Mouse (Mus musculus) testis, adult 2 months (tissue): ENCODE results near the gene Thnsl2.

Experiments used
- CTCF ChIP-seq: fragments of 200-500 bp; IDR thresholded peaks from 2 replicates; pipeline ENCODE4 v1.5.1; 2012; ENCODE audit warnings: low read depth, mild to moderate bottlenecking, inconsistent platforms, low read length, moderate library complexity; ENCODE audit not compliant: control insufficient read depth, insufficient read depth, insufficient replicate concordance
- POLR2A ChIP-seq: fragments of 200-500 bp; IDR thresholded peaks from 2 replicates; pipeline ENCODE4 v1.6.1; 2012; ENCODE audit warnings: low read depth, mild to moderate bottlenecking, inconsistent platforms, low read length, moderate library complexity; ENCODE audit not compliant: control insufficient read depth

DNA sequence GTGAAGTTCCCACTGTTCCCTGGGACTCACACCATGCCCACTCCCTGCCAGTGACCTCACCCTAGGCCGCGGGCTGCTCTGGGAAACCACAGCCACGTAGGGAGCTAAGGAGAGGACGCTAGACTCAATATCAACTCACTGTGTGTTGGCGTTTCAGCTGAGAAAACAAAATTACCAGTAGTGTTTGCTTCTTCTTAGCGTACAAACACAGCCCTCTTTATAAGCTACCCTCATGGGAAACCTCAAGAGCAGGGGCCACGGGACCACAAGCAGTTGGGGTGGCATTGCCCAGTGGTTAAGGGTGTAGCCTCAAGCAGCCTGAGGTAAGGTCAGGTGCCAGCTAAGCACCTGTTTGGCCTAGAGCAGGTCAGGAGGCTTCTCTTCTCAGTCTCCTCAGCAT is 60.8 kb downstream of the Thnsl2 start:
- no peak for TF ChIP-seq CTCF
- no peak for TF ChIP-seq POLR2A
